Mouse (Mus musculus): ENCODE data around the gene Kdelr2. TPM values are rescaled to one million over a fixed set of nuclear protein-coding genes. Genes with fewer than 3 reads are reported as not detected.
A peak's percentile ranks its signal among the peaks of the same experiment; 100 is the strongest.
"Not testable (repeated sequence)": the region's sequence is repeated elsewhere in the genome, so short reads cannot be mapped to it uniquely, and the experiment has no call there.

Kdelr2 gene
- polyA plus RNA-seq, 1 experiment from 2014 or later = 141 TPM

- no peak overlapping the region for H3K9ac ChIP-seq (replicated peaks)
- H3K4me3 ChIP-seq (replicated peaks) = peak overlapping the region; percentile 33
- H3K9me3 ChIP-seq (replicated peaks) = no peaks in the 10 kb centered on the region
- peaks cover 19% of the 10 kb centered on the region for H3K4me1 ChIP-seq
- H3K36me3 ChIP-seq = no peaks in the 10 kb centered on the region
- peak overlapping the region; percentile 66 for H3K4me2 ChIP-seq
- peaks cover 92% of the 10 kb centered on the region for H3K27me3 ChIP-seq (replicated peaks)
- no peak overlapping the region for H3K27ac ChIP-seq (replicated peaks)
- 22% methylated on average over 17 of the region's 17 CpGs for WGBS
- no peak for ATAC-seq (ENCODE audit: low FRiP score)
Measured at GRCm38 (mm10) chr5:143370416-143371145, 33.1 kb upstream of the Kdelr2 start.

- Histone ChIP-seq H3K27me3 (replicated peaks) (peaks cover 88% of the 10 kb centered on the region), H3K4me2 (no peak overlapping the region), H3K9ac (replicated peaks) (no peak overlapping the region), H3K4me1 (peaks cover 19% of the 10 kb centered on the region), H3K4me3 (replicated peaks) (no peak overlapping the region), H3K27ac (replicated peaks) (no peak overlapping the region), H3K9me3 (replicated peaks) (no peaks in the 10 kb centered on the region), H3K36me3 (no peaks in the 10 kb centered on the region)
- ATAC-seq (ENCODE audit: low FRiP score) = no peak
- WGBS = 46% methylated on average over 4 of the region's 4 CpGs
Measured at GRCm38 (mm10) chr5:143371146-143371510, 32.5 kb upstream of the Kdelr2 start.

- H3K4me3 ChIP-seq (replicated peaks) = peak overlapping the region; percentile 41
- 0 out of 2 replicates have a peak, but pooled peaks have one; percentile 34 for ATAC-seq (ENCODE audit: low FRiP score)
- no peak overlapping the region for H3K27ac ChIP-seq (replicated peaks)
- H3K36me3 ChIP-seq = no peaks in the 10 kb centered on the region
- no peaks in the 10 kb centered on the region for H3K9me3 ChIP-seq (replicated peaks)
- H3K4me1 ChIP-seq = peaks cover 19% of the 10 kb centered on the region
- peak overlapping the region; percentile 32 for H3K9ac ChIP-seq (replicated peaks)
- peak overlapping the region; percentile 69 for H3K4me2 ChIP-seq
- WGBS = 1% methylated on average over 35 of the region's 35 CpGs
- peaks cover 81% of the 10 kb centered on the region for H3K27me3 ChIP-seq (replicated peaks)
Measured at GRCm38 (mm10) chr5:143372818-143373217, 30.8 kb upstream of the Kdelr2 start.

- no peaks in the 10 kb centered on the region for H3K9me3 ChIP-seq (replicated peaks)
- peak overlapping the region; percentile 52 for H3K4me2 ChIP-seq
- H3K27ac ChIP-seq (replicated peaks) = no peak overlapping the region
- WGBS = 8% methylated on average over 21 of the region's 21 CpGs
- no peaks in the 10 kb centered on the region for H3K36me3 ChIP-seq
- H3K27me3 ChIP-seq (replicated peaks) = peaks cover 57% of the 10 kb centered on the region
- peaks cover 13% of the 10 kb centered on the region for H3K4me1 ChIP-seq
- H3K4me3 ChIP-seq (replicated peaks) = peak overlapping the region; percentile 27
- H3K9ac ChIP-seq (replicated peaks) = no peak overlapping the region
- no peak; the same call in 1 of the 2 replicates for ATAC-seq (ENCODE audit: low FRiP score)
Measured at GRCm38 (mm10) chr5:143375242-143375641, 28.4 kb upstream of the Kdelr2 start.

- Histone ChIP-seq H3K4me1 (peaks cover 8% of the 10 kb centered on the region), H3K27ac (replicated peaks) (no peak overlapping the region), H3K4me3 (replicated peaks) (no peak overlapping the region), H3K9ac (replicated peaks) (no peak overlapping the region), H3K4me2 (no peak overlapping the region), H3K36me3 (no peaks in the 10 kb centered on the region), H3K27me3 (replicated peaks) (peaks cover 48% of the 10 kb centered on the region), H3K9me3 (replicated peaks) (no peaks in the 10 kb centered on the region)
- 87% methylated on average over 4 of the region's 4 CpGs for WGBS
- no peak for ATAC-seq (ENCODE audit: low FRiP score)
Measured at GRCm38 (mm10) chr5:143376156-143376555, 27.5 kb upstream of the Kdelr2 start.

GRCm38 (mm10) chr5:143386797-143387621, 16.6 kb upstream of the Kdelr2 start:
- WGBS = 9% methylated on average over 38 of the region's 39 CpGs
- H3K27me3 ChIP-seq (replicated peaks) = peaks cover 26% of the 10 kb centered on the region
- peak overlapping the region; percentile 76 for H3K4me2 ChIP-seq
- H3K27ac ChIP-seq (replicated peaks) = no peak overlapping the region
- no peaks in the 10 kb centered on the region for H3K9me3 ChIP-seq (replicated peaks)
- H3K4me3 ChIP-seq (replicated peaks) = peak overlapping the region; percentile 37
- H3K9ac ChIP-seq (replicated peaks) = peak overlapping the region; percentile 27; the same call in 1 of the 2 replicates
- H3K4me1 ChIP-seq = peaks cover 11% of the 10 kb centered on the region
- ATAC-seq (ENCODE audit: low FRiP score) = peak; percentile 79; the same call in 1 of the 2 replicates
- no peaks in the 10 kb centered on the region for H3K36me3 ChIP-seq

GRCm38 (mm10) chr5:143394184-143394583, 9.5 kb upstream of the Kdelr2 start:
- ATAC-seq (ENCODE audit: low FRiP score) = no peak
- Histone ChIP-seq H3K9ac (replicated peaks) (no peak overlapping the region), H3K4me2 (no peak overlapping the region), H3K9me3 (replicated peaks) (no peaks in the 10 kb centered on the region), H3K36me3 (no peaks in the 10 kb centered on the region), H3K4me3 (replicated peaks) (no peak overlapping the region), H3K4me1 (no peaks in the 10 kb centered on the region), H3K27me3 (replicated peaks) (no peaks in the 10 kb centered on the region), H3K27ac (replicated peaks) (no peak overlapping the region)
- 83% methylated on average over 7 of the region's 7 CpGs for whole genome bisulfite sequencing

GRCm38 (mm10) chr5:143394966-143395365, 8.7 kb upstream of the Kdelr2 start:
- H3K4me3 ChIP-seq (replicated peaks); H3K27ac ChIP-seq (replicated peaks); H3K4me1 ChIP-seq; H3K9me3 ChIP-seq (replicated peaks); H3K36me3 ChIP-seq; H3K9ac ChIP-seq (replicated peaks); H3K4me2 ChIP-seq; H3K27me3 ChIP-seq (replicated peaks); ATAC-seq (ENCODE audit: low FRiP score): not testable (repeated sequence)
- WGBS = 88% methylated on average over 2 of the region's 2 CpGs

GRCm38 (mm10) chr5:143395649-143396048, 8.0 kb upstream of the Kdelr2 start:
- no peak overlapping the region for H3K27ac ChIP-seq (replicated peaks)
- H3K9me3 ChIP-seq (replicated peaks) = no peaks in the 10 kb centered on the region
- no peaks in the 10 kb centered on the region for H3K4me1 ChIP-seq
- H3K27me3 ChIP-seq (replicated peaks) = no peaks in the 10 kb centered on the region
- H3K9ac ChIP-seq (replicated peaks) = no peak overlapping the region
- no peak overlapping the region for H3K4me3 ChIP-seq (replicated peaks)
- H3K36me3 ChIP-seq = no peaks in the 10 kb centered on the region
- no peak overlapping the region for H3K4me2 ChIP-seq
- 52% methylated on average over 2 of the region's 2 CpGs for WGBS
- no peak for ATAC-seq (ENCODE audit: low FRiP score)

- no peak overlapping the region for H3K27ac ChIP-seq (replicated peaks)
- no peak overlapping the region for H3K4me2 ChIP-seq
- no peak for ATAC-seq (ENCODE audit: low FRiP score)
- H3K9me3 ChIP-seq (replicated peaks) = no peaks in the 10 kb centered on the region
- H3K36me3 ChIP-seq = no peaks in the 10 kb centered on the region
- peaks cover 26% of the 10 kb centered on the region for H3K4me1 ChIP-seq
- H3K4me3 ChIP-seq (replicated peaks) = no peak overlapping the region
- no peak overlapping the region for H3K9ac ChIP-seq (replicated peaks)
- 92% methylated on average over 12 of the region's 12 CpGs for WGBS
- H3K27me3 ChIP-seq (replicated peaks) = no peaks in the 10 kb centered on the region
Measured at GRCm38 (mm10) chr5:143400501-143400900, 3.1 kb upstream of the Kdelr2 start.

- H3K4me2 ChIP-seq = no peak overlapping the region
- WGBS = 69% methylated on average over 2 of the region's 2 CpGs
- no peak overlapping the region for H3K27ac ChIP-seq (replicated peaks)
- no peak for ATAC-seq (ENCODE audit: low FRiP score)
- no peaks in the 10 kb centered on the region for H3K27me3 ChIP-seq (replicated peaks)
- H3K9ac ChIP-seq (replicated peaks) = no peak overlapping the region
- H3K9me3 ChIP-seq (replicated peaks) = no peaks in the 10 kb centered on the region
- peaks cover 2% of the 10 kb centered on the region; the same call in 1 of the 2 replicates for H3K36me3 ChIP-seq
- H3K4me1 ChIP-seq = peaks cover 30% of the 10 kb centered on the region
- H3K4me3 ChIP-seq (replicated peaks) = no peak overlapping the region
Measured at GRCm38 (mm10) chr5:143401556-143401955, 2.1 kb upstream of the Kdelr2 start.

Data from neural tube, embryonic 15.5 days (tissue).